Mouse (Mus musculus): ENCODE results near the gene Hpca. TPM values are rescaled to one million over a fixed set of nuclear protein-coding genes. Genes with fewer than 3 reads are reported as not detected.

The Hpca gene
- polyA plus RNA-seq, 1 experiment from 2014 or later, result 1.1 TPM

DNA sequence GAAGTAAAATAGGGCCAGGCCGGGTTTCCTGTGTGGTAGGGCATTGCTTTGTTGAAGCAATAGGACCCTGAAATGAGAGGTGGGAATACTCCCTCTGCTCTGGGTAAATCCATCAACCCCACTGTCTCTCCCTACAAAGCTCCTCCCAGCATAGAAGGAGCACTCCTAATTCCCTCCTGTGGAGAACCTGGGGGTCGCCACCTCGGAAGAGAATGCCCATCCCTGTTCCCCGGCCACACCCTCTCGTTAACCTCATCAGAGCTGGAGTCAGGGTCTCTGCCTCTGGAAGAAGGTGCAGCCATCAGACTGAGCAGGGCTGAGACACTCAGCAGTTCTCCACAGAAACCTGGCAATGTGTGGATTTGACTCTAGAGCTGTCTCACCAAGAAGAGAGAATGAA is 34.0 kb downstream of the Hpca start:
- no peaks in the 10 kb centered on the region for H3K27me3 ChIP-seq (ENCODE audit: control insufficient read depth, insufficient read depth, low read length)
- WGBS, result 45% methylated on average over 5 of the region's 5 CpGs
- H3K27ac ChIP-seq (ENCODE audit: low read length), result no peak overlapping the region
- H3K4me1 ChIP-seq (ENCODE audit: control insufficient read depth, insufficient read depth, low read length), result no peaks in the 10 kb centered on the region
- no peak for ATAC-seq (ENCODE audit: insufficient number of reproducible peaks, insufficient read depth, low FRiP score, low read depth)
- peaks cover 6% of the 10 kb centered on the region; the same call in 1 of the 2 replicates for H3K36me3 ChIP-seq (ENCODE audit: control insufficient read depth, insufficient read depth, low read length)
- no peak overlapping the region for H3K9ac ChIP-seq (replicated peaks; ENCODE audit: low read depth, low read length)
- no peak overlapping the region for H3K4me3 ChIP-seq (ENCODE audit: low read depth, low read length)
- no peaks in the 10 kb centered on the region for H3K9me3 ChIP-seq (ENCODE audit: control insufficient read depth, low read depth, low read length)
- H3K4me2 ChIP-seq (replicated peaks; ENCODE audit: low read depth, low read length), result no peak overlapping the region

DNA sequence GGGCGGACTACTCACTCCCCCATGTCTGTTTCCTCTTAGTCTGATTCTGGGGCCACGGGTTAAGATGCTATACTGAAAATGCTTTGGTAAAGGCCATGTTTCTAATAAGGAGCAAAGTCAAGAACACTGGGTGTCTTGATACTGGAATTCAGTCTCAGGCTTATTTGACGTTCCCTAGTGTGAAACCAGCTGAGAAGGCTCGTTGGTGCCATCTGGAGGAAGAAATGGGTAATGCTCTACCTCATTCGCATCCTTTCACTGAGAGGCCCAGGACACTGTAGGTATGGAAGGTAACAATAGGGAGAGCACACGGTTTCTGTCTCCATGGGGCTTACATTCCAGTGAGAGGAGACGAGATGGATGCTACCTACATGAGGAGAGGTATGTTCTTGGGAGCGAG is 35.8 kb downstream of the Hpca start:
- Histone ChIP-seq H3K9ac (replicated peaks; ENCODE audit: low read depth, low read length) (no peak overlapping the region), H3K4me3 (ENCODE audit: low read depth, low read length) (no peak overlapping the region), H3K9me3 (ENCODE audit: control insufficient read depth, low read depth, low read length) (no peaks in the 10 kb centered on the region), H3K27me3 (ENCODE audit: control insufficient read depth, insufficient read depth, low read length) (no peaks in the 10 kb centered on the region), H3K27ac (ENCODE audit: low read length) (no peak overlapping the region), H3K4me2 (replicated peaks; ENCODE audit: low read depth, low read length) (no peak overlapping the region), H3K36me3 (ENCODE audit: control insufficient read depth, insufficient read depth, low read length) (peaks cover 8% of the 10 kb centered on the region; the same call in 1 of the 2 replicates), H3K4me1 (ENCODE audit: control insufficient read depth, insufficient read depth, low read length) (no peaks in the 10 kb centered on the region)
- WGBS, result 30% methylated on average over 8 of the region's 8 CpGs
- no peak for ATAC-seq (ENCODE audit: insufficient number of reproducible peaks, insufficient read depth, low FRiP score, low read depth)

DNA sequence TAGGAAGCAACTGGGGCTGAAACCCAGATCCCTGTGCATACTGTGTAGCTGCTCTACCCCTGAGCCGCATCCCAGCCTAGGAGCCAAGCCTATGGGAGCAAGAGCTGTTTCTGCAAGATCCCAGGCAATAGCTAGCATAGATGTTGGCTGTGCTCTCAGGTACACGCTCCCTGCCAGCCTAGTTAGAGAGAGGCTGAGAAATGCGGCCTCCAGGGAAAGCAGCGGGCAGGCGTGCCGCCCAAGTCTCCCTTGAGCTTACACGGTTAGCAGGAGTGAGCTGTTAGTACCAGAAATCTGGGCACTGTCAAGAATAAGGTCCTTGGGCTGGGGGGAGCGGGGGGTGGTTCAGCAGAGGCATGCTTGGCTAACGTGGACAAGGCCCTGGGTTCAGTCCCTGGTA is 36.9 kb downstream of the Hpca start:
- no peak for ATAC-seq (ENCODE audit: insufficient number of reproducible peaks, insufficient read depth, low FRiP score, low read depth)
- no peak overlapping the region for H3K9ac ChIP-seq (replicated peaks; ENCODE audit: low read depth, low read length)
- H3K9me3 ChIP-seq (ENCODE audit: control insufficient read depth, low read depth, low read length), result no peaks in the 10 kb centered on the region
- H3K4me2 ChIP-seq (replicated peaks; ENCODE audit: low read depth, low read length), result no peak overlapping the region
- H3K4me1 ChIP-seq (ENCODE audit: control insufficient read depth, insufficient read depth, low read length), result no peaks in the 10 kb centered on the region
- H3K36me3 ChIP-seq (ENCODE audit: control insufficient read depth, insufficient read depth, low read length), result peaks cover 14% of the 10 kb centered on the region; the same call in 1 of the 2 replicates
- no peak overlapping the region for H3K4me3 ChIP-seq (ENCODE audit: low read depth, low read length)
- no peak overlapping the region for H3K27ac ChIP-seq (ENCODE audit: low read length)
- WGBS, result 88% methylated on average over 9 of the region's 9 CpGs
- H3K27me3 ChIP-seq (ENCODE audit: control insufficient read depth, insufficient read depth, low read length), result no peaks in the 10 kb centered on the region

DNA sequence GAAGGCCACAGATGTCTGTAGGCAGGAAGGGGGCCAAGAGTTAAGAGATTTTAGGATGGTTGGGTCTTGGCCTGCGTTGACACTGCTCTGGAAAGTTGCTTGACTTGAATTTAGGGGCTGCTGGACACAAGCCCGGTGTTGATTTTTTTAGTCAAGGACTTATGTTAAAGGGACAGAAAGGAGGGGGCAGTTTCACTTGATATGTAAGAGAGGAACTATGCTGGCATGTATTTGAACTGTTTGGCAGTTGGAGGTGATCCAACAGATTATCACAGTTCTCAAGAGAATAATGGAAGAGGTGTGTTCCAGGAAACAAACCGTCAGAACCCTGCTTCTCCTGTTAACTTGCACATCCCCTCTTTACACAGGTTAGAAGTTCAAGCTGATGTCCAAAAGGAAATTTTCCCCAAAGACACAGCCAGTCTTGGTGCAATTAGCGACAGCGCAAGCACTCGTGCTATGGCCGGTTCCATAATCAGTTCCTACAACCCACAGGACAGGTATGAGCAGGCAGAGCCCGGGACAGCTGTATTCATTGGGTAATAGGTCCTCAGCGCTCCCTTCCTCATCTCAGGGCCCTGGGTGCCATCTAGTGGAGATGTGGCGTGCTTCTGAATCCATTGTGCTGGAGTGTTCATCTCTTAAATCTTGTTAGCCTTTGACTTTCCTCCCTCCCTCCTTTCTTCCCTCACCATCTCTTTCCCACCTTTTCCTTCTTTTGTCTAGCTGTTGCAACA is 39.3 kb downstream of the Hpca start:
- Histone ChIP-seq H3K27me3 (ENCODE audit: control insufficient read depth, insufficient read depth, low read length) (no peaks in the 10 kb centered on the region), H3K4me3 (ENCODE audit: low read depth, low read length) (no peak overlapping the region), H3K9me3 (ENCODE audit: control insufficient read depth, low read depth, low read length) (no peaks in the 10 kb centered on the region), H3K27ac (ENCODE audit: low read length) (no peak overlapping the region), H3K36me3 (ENCODE audit: control insufficient read depth, insufficient read depth, low read length) (peaks cover 17% of the 10 kb centered on the region), H3K4me2 (replicated peaks; ENCODE audit: low read depth, low read length) (no peak overlapping the region), H3K4me1 (ENCODE audit: control insufficient read depth, insufficient read depth, low read length) (no peaks in the 10 kb centered on the region), H3K9ac (replicated peaks; ENCODE audit: low read depth, low read length) (no peak overlapping the region)
- peak; percentile 71; the same call in 1 of the 2 replicates for ATAC-seq (ENCODE audit: insufficient number of reproducible peaks, insufficient read depth, low FRiP score, low read depth)
- WGBS, result 43% methylated on average over 10 of the region's 10 CpGs

DNA sequence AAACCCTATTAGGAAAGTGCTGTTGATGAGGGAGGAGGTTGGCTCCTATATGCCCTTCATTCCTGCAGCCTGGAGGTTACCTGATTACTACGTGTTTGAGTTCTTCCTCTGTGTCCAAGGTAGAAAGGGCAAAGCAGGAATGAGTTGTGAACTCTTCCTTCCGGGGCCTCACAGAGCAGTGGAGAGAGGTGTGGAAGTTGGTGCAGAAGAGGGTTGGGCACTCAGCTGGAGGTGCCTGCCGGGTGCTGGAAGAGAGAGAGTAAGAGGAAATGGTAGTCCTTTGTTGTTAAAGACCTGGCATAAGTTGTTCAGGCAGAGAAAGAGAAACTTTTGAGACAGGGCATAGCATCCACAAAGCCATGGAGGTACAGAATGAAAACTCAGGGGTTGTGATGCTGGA is 39.9 kb downstream of the Hpca start:
- H3K4me1 ChIP-seq (ENCODE audit: control insufficient read depth, insufficient read depth, low read length), result no peaks in the 10 kb centered on the region
- no peak overlapping the region for H3K9ac ChIP-seq (replicated peaks; ENCODE audit: low read depth, low read length)
- H3K4me2 ChIP-seq (replicated peaks; ENCODE audit: low read depth, low read length), result no peak overlapping the region
- H3K36me3 ChIP-seq (ENCODE audit: control insufficient read depth, insufficient read depth, low read length), result peaks cover 17% of the 10 kb centered on the region
- H3K27ac ChIP-seq (ENCODE audit: low read length), result no peak overlapping the region
- ATAC-seq (ENCODE audit: insufficient number of reproducible peaks, insufficient read depth, low FRiP score, low read depth), result no peak
- 72% methylated on average over 3 of the region's 3 CpGs for WGBS
- H3K9me3 ChIP-seq (ENCODE audit: control insufficient read depth, low read depth, low read length), result no peaks in the 10 kb centered on the region
- no peaks in the 10 kb centered on the region for H3K27me3 ChIP-seq (ENCODE audit: control insufficient read depth, insufficient read depth, low read length)
- no peak overlapping the region for H3K4me3 ChIP-seq (ENCODE audit: low read depth, low read length)

DNA sequence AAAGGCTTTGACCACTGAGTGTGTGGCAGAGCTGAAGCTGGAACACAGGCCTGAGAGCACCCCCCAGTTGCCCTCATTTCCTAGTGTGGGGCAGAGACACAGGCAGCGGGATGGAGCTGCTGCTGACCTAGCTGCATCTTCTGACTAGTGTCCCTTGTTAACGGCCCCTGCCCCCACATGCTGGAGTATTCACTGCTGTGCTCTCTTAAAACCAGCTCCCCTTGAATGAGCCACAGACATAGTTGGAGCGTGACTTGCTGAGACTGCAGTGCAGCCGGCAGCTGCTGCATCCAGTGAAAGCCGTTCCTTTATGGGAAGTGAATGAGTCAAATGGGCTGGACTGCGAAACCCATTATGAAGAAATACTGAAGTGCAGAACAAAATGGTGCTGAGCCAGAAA is 40.3 kb downstream of the Hpca start:
- ATAC-seq (ENCODE audit: insufficient number of reproducible peaks, insufficient read depth, low FRiP score, low read depth), result no peak
- peaks cover 21% of the 10 kb centered on the region for H3K36me3 ChIP-seq (ENCODE audit: control insufficient read depth, insufficient read depth, low read length)

DNA sequence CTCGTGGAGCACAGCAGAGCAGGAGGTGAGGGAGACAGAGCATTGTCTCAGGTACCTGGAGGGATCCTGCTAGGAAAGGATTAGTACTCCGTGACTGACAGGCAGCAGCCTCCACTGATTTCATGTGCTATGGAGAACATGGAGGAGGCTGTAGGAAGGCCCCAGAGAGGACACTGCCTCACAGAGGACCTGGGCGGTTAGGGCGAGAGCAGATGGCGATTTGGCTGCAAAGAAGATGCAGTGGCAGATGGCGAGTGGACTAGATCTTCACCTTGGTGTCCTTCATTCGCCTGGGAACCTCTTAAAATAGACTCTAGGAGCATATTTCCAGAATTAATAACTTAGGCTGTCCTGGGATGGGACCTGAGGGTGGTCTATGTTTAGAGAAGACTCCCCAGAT is 40.8 kb downstream of the Hpca start:
- H3K27me3 ChIP-seq (ENCODE audit: control insufficient read depth, insufficient read depth, low read length), result no peaks in the 10 kb centered on the region
- no peak overlapping the region for H3K9ac ChIP-seq (replicated peaks; ENCODE audit: low read depth, low read length)
- H3K4me3 ChIP-seq (ENCODE audit: low read depth, low read length), result no peak overlapping the region
- H3K9me3 ChIP-seq (ENCODE audit: control insufficient read depth, low read depth, low read length), result no peaks in the 10 kb centered on the region
- no peaks in the 10 kb centered on the region for H3K4me1 ChIP-seq (ENCODE audit: control insufficient read depth, insufficient read depth, low read length)
- no peak for ATAC-seq (ENCODE audit: insufficient number of reproducible peaks, insufficient read depth, low FRiP score, low read depth)
- H3K27ac ChIP-seq (ENCODE audit: low read length), result no peak overlapping the region
- H3K36me3 ChIP-seq (ENCODE audit: control insufficient read depth, insufficient read depth, low read length), result peaks cover 21% of the 10 kb centered on the region
- 87% methylated on average over 7 of the region's 7 CpGs for WGBS
- no peak overlapping the region for H3K4me2 ChIP-seq (replicated peaks; ENCODE audit: low read depth, low read length)

More for the DNA sequence above, 40.3 kb downstream of the Hpca start:
- no peaks in the 10 kb centered on the region for H3K27me3 ChIP-seq (ENCODE audit: control insufficient read depth, insufficient read depth, low read length)
- no peaks in the 10 kb centered on the region for H3K4me1 ChIP-seq (ENCODE audit: control insufficient read depth, insufficient read depth, low read length)
- H3K9me3 ChIP-seq (ENCODE audit: control insufficient read depth, low read depth, low read length), result no peaks in the 10 kb centered on the region
- no peak overlapping the region for H3K9ac ChIP-seq (replicated peaks; ENCODE audit: low read depth, low read length)
- H3K4me3 ChIP-seq (ENCODE audit: low read depth, low read length), result no peak overlapping the region
- 84% methylated on average over 6 of the region's 6 CpGs for WGBS
- no peak overlapping the region for H3K4me2 ChIP-seq (replicated peaks; ENCODE audit: low read depth, low read length)
- H3K27ac ChIP-seq (ENCODE audit: low read length), result no peak overlapping the region

DNA sequence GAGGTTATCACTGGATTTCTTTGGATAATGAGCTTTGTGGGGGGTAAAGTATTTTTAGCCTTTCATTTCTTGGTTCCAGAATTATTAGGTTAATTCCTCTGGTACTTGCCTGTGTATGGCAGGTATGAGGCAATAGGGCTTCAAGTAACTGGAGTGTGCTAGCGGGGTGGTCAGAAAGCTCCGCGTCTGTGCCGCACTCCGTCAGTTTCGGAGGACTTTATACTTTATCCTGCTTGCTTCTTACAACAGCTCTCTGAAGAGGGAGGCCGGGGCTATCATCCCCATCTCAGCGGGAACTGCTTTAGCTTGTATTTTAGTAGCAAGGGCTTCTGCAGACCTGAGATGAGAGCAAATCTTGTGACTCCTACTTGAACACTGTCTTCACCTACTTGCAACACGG is 42.7 kb downstream of the Hpca start:
- 94% methylated on average over 9 of the region's 9 CpGs for WGBS

DNA sequence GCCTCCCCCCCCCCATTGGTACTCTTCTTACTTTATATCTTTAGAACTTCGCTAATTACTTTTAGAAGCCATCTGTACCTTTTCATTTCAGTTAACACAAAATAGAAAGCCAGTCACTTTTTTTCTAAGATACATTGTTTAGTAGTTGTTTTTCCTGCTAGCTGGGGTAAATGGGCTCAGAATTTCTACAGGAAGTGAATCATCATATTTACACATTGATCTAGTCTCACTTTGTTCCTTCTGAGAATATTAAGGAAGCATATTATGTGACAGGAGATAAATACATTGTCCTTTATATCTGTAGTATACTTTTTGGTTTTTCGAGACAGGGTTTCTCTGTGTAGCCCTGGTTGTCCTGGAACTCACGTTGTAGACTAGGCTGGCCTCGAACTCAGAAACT is 53.0 kb downstream of the Hpca start:
- Histone ChIP-seq H3K36me3 (ENCODE audit: control insufficient read depth, insufficient read depth, low read length) (no peaks in the 10 kb centered on the region), H3K9ac (replicated peaks; ENCODE audit: low read depth, low read length) (no peak overlapping the region), H3K4me1 (ENCODE audit: control insufficient read depth, insufficient read depth, low read length) (0 out of 2 replicates have a peak, but pooled peaks cover 7% of the 10 kb centered on the region), H3K27me3 (ENCODE audit: control insufficient read depth, insufficient read depth, low read length) (no peaks in the 10 kb centered on the region), H3K4me3 (ENCODE audit: low read depth, low read length) (no peak overlapping the region), H3K4me2 (replicated peaks; ENCODE audit: low read depth, low read length) (no peak overlapping the region), H3K27ac (ENCODE audit: low read length) (no peak overlapping the region), H3K9me3 (ENCODE audit: control insufficient read depth, low read depth, low read length) (no peaks in the 10 kb centered on the region)
- WGBS, result 94% methylated on average over 4 of the region's 4 CpGs
- ATAC-seq (ENCODE audit: insufficient number of reproducible peaks, insufficient read depth, low FRiP score, low read depth), result no peak

More for the DNA sequence above, 42.7 kb downstream of the Hpca start:
- Histone ChIP-seq H3K4me3 (ENCODE audit: low read depth, low read length) (no peak overlapping the region), H3K27me3 (ENCODE audit: control insufficient read depth, insufficient read depth, low read length) (no peaks in the 10 kb centered on the region), H3K36me3 (ENCODE audit: control insufficient read depth, insufficient read depth, low read length) (peaks cover 26% of the 10 kb centered on the region), H3K4me1 (ENCODE audit: control insufficient read depth, insufficient read depth, low read length) (no peaks in the 10 kb centered on the region), H3K9ac (replicated peaks; ENCODE audit: low read depth, low read length) (no peak overlapping the region), H3K4me2 (replicated peaks; ENCODE audit: low read depth, low read length) (no peak overlapping the region), H3K27ac (ENCODE audit: low read length) (no peak overlapping the region), H3K9me3 (ENCODE audit: control insufficient read depth, low read depth, low read length) (no peaks in the 10 kb centered on the region)
- ATAC-seq (ENCODE audit: insufficient number of reproducible peaks, insufficient read depth, low FRiP score, low read depth), result no peak

All from stomach, embryonic 14.5 days (tissue).